In the genomic region with DNA sequence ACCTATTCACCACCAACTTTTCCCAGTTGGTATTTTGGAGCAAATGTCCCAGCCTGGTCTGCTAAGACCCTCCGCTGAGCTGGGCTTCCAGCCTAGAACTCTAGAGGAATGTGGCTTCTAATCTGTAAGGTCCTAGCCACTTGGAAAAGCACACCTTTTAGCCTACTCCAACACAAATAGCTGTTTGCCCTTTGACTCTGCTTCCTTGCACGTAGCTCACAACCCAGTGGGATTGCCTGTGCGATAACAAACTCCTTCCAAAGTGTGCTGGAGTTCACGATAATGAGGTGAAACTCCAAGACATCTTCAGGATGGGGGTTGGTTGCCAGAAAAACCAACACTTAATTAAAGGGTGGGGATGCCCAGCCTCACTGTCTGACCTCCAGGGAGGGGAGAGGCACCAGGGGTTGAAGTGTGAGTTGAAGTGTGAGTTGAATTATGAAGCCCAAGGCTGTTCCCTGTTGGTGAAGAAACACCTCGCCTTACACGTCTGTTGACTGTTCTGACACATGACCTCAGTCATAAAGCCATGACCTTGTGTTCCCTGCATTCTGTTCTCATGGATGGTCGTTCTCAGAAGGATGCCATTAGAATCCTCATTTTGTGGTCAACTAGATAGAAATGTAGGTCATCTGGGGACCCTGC, we compare ENCODE assay signal across 21 mouse cellular contexts. TPM values are rescaled to one million over a fixed set of nuclear protein-coding genes. Genes with fewer than 3 reads are reported as not detected.
A peak's percentile ranks its signal among the peaks of the same experiment; 100 is the strongest.
DNase-seq lines count a peak whose midpoint lies in the region; ATAC-seq and TF ChIP-seq lines count a peak whose summit lies in the region.
"Had no signal": no experiment of that assay in that cellular context is flagged by ENCODE, and none has a peak within 500 bp of the region (broad histone marks: within the 10 kb centered on the region; RNA-seq: fewer than 3 reads in every experiment).

No protein-coding gene starts in this region.

- H3ac ChIP-seq in myocyte (ENCODE audit: control insufficient read depth, insufficient read length) = no peak overlapping the region

- DNase-seq in lung, postnatal 0 days (ENCODE audit: low spot score) = peak; percentile 7
- no peak for DNase-seq in lung, postnatal 14 days
- DNase-seq in yolk sac, embryonic 10.5 days (ENCODE audit: low spot score) = peak; percentile 81
- DNase-seq in spleen, postnatal 10 days (ENCODE audit: low spot score in 2 of 2) = no peak
- no peak for DNase-seq in left cerebral cortex, postnatal 36 days (ENCODE audit: low spot score in 2 of 2)
- DNase-seq: adrenal gland, postnatal 14 days; cerebellum, adult 11 months; cerebellum, adult 8-10 months; cerebellum, postnatal 10 days; gastrocnemius, postnatal 10 days; gastrocnemius, postnatal 36 days; heart, adult 2 months had no signal

- no peak for TF ChIP-seq CTCF in lung, postnatal 0 days (IDR thresholded peaks at IDR 0.05)

- no peak overlapping the region for H3K27ac ChIP-seq in lung, postnatal 0 days (ENCODE audit: low read length)
- H3K27ac ChIP-seq: forebrain, embryonic 10.5 days; forebrain, embryonic 13.5 days; heart, adult 2 months; heart, embryonic 10.5 days; hindbrain, embryonic 12.5 days; hindbrain, embryonic 15.5 days had no signal

- no peak overlapping the region for H3K9ac ChIP-seq in lung, postnatal 0 days (replicated peaks; ENCODE audit: low read depth)
- H3K9ac ChIP-seq: forebrain, embryonic 13.5 days; hindbrain, embryonic 12.5 days; hindbrain, embryonic 15.5 days had no signal

- no peak overlapping the region for H3K4me3 ChIP-seq in lung, postnatal 0 days (ENCODE audit: low read depth, low read length)
- H3K4me3 ChIP-seq in myocyte = no peak overlapping the region
- H3K4me3 ChIP-seq: forebrain, embryonic 10.5 days; forebrain, embryonic 13.5 days; heart, adult 2 months; heart, embryonic 10.5 days; hindbrain, embryonic 12.5 days; hindbrain, embryonic 15.5 days had no signal

- 46% methylated on average over 7 of the region's 7 CpGs for WGBS in lung, postnatal 0 days

- no peaks in the 10 kb centered on the region for H3K4me1 ChIP-seq in lung, postnatal 0 days (ENCODE audit: insufficient read depth, low read depth, low read length)
- H3K4me1 ChIP-seq: forebrain, embryonic 10.5 days; forebrain, embryonic 13.5 days; hindbrain, embryonic 12.5 days; hindbrain, embryonic 15.5 days had no signal

- no peaks in the 10 kb centered on the region for H3K27me3 ChIP-seq in lung, postnatal 0 days (replicated peaks; ENCODE audit: insufficient read depth, low read length)
- H3K27me3 ChIP-seq in myocyte (ENCODE audit: control insufficient read depth, insufficient read depth, insufficient read length) = no peaks in the 10 kb centered on the region
- H3K27me3 ChIP-seq: forebrain, embryonic 13.5 days; hindbrain, embryonic 12.5 days; hindbrain, embryonic 15.5 days had no signal

- H3K4me2 ChIP-seq in lung, postnatal 0 days (replicated peaks; ENCODE audit: low read depth, low read length) = no peak overlapping the region
- peak overlapping the region; percentile 51 for H3K4me2 ChIP-seq in myocyte (ENCODE audit: low read depth)
- H3K4me2 ChIP-seq: forebrain, embryonic 13.5 days; hindbrain, embryonic 12.5 days; hindbrain, embryonic 15.5 days had no signal

- TF ChIP-seq POLR2A in myocyte (IDR thresholded peaks at IDR 0.05; ENCODE audit: insufficient read length, low read depth) = no peak

- no peak for ATAC-seq in lung, postnatal 0 days
- ATAC-seq: activated CD4-positive, CD25-positive, alpha-beta regulatory T cell, adult 4 months; forebrain, embryonic 13.5 days; forebrain, embryonic 16.5 days had no signal

- no peak for TF ChIP-seq EP300 in lung, postnatal 0 days (IDR thresholded peaks at IDR 0.05)

- no peaks in the 10 kb centered on the region for H3K36me3 ChIP-seq in lung, postnatal 0 days (ENCODE audit: insufficient read depth, low read length)
- H3K36me3 ChIP-seq in myocyte (ENCODE audit: control insufficient read depth, insufficient read depth) = no peaks in the 10 kb centered on the region
- H3K36me3 ChIP-seq: forebrain, embryonic 10.5 days; heart, embryonic 10.5 days; hindbrain, embryonic 12.5 days; hindbrain, embryonic 15.5 days had no signal

- intact Hi-C loops in left cerebral cortex, postnatal 36 days (cut with DNase I) = no loop called here

- no peaks in the 10 kb centered on the region for H3K9me3 ChIP-seq in lung, postnatal 0 days (ENCODE audit: low read length)
- H3K9me3 ChIP-seq: forebrain, embryonic 10.5 days; forebrain, embryonic 13.5 days; heart, embryonic 10.5 days; hindbrain, embryonic 12.5 days; hindbrain, embryonic 15.5 days had no signal

- H3K79me2 ChIP-seq in myocyte (ENCODE audit: control insufficient read depth, insufficient read depth) = no peaks in the 10 kb centered on the region

TF ChIP-seq in myocyte, 11 proteins besides CTCF, POLR2A, EP300 and RAD21:
- no peak for TF ChIP-seq CEBPB (IDR thresholded peaks at IDR 0.05; ENCODE audit: insufficient read depth, poor library complexity, severe bottlenecking)

RNA-seq across cellular contexts. Expression of gene Plek2, which starts 32.8 kb away (rescaled TPM):
- polyA plus RNA-seq in lung, postnatal 0 days (2015; fragmentation: Nextera tagmentation; extraction: Ambion mirVana) = 2.6 and 2.8 TPM in 2 replicates
- 0.55 TPM for polyA plus RNA-seq in myocyte (2012; fragmentation: generic; extraction: Trizol)
- total RNA-seq in left cerebral cortex, postnatal 36 days (2021) = not detected
- total RNA-seq: hematopoietic stem cell, adult 5-6 weeks had no signal

Comparison
In these comparisons a context has a peak if more than half of its experiments do, and no peak if none do; other contexts are left out.
1. DNase-seq: peak in lung, postnatal 0 days (single experiment) and yolk sac, embryonic 10.5 days (single experiment); none in lung, postnatal 14 days (single experiment), spleen, postnatal 10 days (0 of 2) and left cerebral cortex, postnatal 36 days (0 of 2).